Mouse (Mus musculus): ENCODE results near the gene Tjp1. TPM values are rescaled to one million over a fixed set of nuclear protein-coding genes. Genes with fewer than 3 reads are reported as not detected.
A peak's percentile ranks its signal among the peaks of the same experiment; 100 is the strongest.

Tjp1 gene
- polyA plus RNA-seq, 1 experiment from 2014 or later, result 17.4 TPM

DNA sequence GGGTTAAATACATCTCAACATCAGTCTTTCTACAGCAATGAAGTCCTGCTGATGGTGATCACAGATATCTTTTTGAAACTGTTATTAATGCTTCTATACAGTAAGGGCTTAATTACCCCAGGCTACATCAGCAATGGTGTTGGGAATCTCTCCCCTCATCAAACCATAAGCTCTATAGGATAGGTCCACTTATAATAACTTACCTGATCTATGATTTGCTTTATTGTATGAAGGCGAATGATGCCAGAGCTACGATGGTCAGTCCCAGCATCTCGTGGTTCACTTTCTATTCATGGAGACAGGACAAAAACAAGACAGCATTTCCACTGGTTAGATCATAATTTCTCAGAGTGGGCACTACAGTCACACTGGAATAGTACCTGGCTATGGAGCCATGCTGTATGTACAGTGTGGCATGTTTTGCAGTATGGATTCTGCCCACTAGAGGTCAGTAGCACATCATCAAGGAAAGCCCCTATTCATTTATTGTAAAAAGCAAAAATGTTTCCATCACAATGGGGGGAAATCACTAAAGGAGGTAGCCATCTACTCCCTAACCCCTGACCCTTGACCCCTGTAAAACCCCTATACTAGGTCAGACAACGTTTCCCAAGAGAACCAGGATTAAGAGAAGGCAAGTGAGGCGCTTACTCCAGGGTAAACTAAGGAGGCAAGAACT lies 208.4 kb downstream of the Tjp1 start:
- H3K4me2 ChIP-seq (replicated peaks; ENCODE audit: low read depth, low read length), result no peak overlapping the region
- H3K9me3 ChIP-seq (ENCODE audit: control insufficient read depth, low read length), result no peaks in the 10 kb centered on the region
- ATAC-seq (ENCODE audit: low FRiP score) (0 out of 2 replicates have a peak, but pooled peaks have one; percentile 57), DNase-seq (ENCODE audit: low spot score) (peak; percentile 83)
- H3K36me3 ChIP-seq (ENCODE audit: control insufficient read depth, insufficient read depth, low read length), result no peaks in the 10 kb centered on the region
- no peaks in the 10 kb centered on the region for H3K27me3 ChIP-seq (ENCODE audit: control insufficient read depth, insufficient read depth, low read length)
- H3K27ac ChIP-seq (ENCODE audit: low read depth, low read length), result no peak overlapping the region
- H3K4me1 ChIP-seq (replicated peaks; ENCODE audit: control insufficient read depth, insufficient read depth, low read length), result no peaks in the 10 kb centered on the region
- WGBS, result 72% methylated on average over 5 of the region's 5 CpGs
- H3K4me3 ChIP-seq (ENCODE audit: low read depth, low read length), result no peak overlapping the region
- H3K9ac ChIP-seq (ENCODE audit: low read depth, low read length), result no peak overlapping the region

- H3K27ac ChIP-seq (ENCODE audit: low read depth, low read length), result no peak overlapping the region
- H3K27me3 ChIP-seq (ENCODE audit: control insufficient read depth, insufficient read depth, low read length), result no peaks in the 10 kb centered on the region
- H3K9me3 ChIP-seq (ENCODE audit: control insufficient read depth, low read length), result no peaks in the 10 kb centered on the region
- H3K4me1 ChIP-seq (replicated peaks; ENCODE audit: control insufficient read depth, insufficient read depth, low read length), result no peaks in the 10 kb centered on the region
- WGBS, result 38% methylated on average over 5 of the region's 5 CpGs
- H3K4me2 ChIP-seq (replicated peaks; ENCODE audit: low read depth, low read length), result no peak overlapping the region
- no peak overlapping the region for H3K9ac ChIP-seq (ENCODE audit: low read depth, low read length)
- peak; percentile 81 for DNase-seq (ENCODE audit: low spot score)
- ATAC-seq (ENCODE audit: low FRiP score), result no peak
- no peaks in the 10 kb centered on the region for H3K36me3 ChIP-seq (ENCODE audit: control insufficient read depth, insufficient read depth, low read length)
- no peak overlapping the region for H3K4me3 ChIP-seq (ENCODE audit: low read depth, low read length)
These were observed 210.2 kb downstream of the Tjp1 start for GRCm38 (mm10) chr7:65317418-65317817.

- Histone ChIP-seq H3K27ac (ENCODE audit: low read depth, low read length) (no peak overlapping the region), H3K4me3 (ENCODE audit: low read depth, low read length) (no peak overlapping the region), H3K27me3 (ENCODE audit: control insufficient read depth, insufficient read depth, low read length) (no peaks in the 10 kb centered on the region), H3K36me3 (ENCODE audit: control insufficient read depth, insufficient read depth, low read length) (0 out of 2 replicates have a peak, but pooled peaks cover 2% of the 10 kb centered on the region), H3K9ac (ENCODE audit: low read depth, low read length) (no peak overlapping the region), H3K9me3 (ENCODE audit: control insufficient read depth, low read length) (no peaks in the 10 kb centered on the region), H3K4me2 (replicated peaks; ENCODE audit: low read depth, low read length) (no peak overlapping the region), H3K4me1 (replicated peaks; ENCODE audit: control insufficient read depth, insufficient read depth, low read length) (no peaks in the 10 kb centered on the region)
- DNase-seq (ENCODE audit: low spot score), result no peak
- ATAC-seq (ENCODE audit: low FRiP score), result no peak
- 93% methylated on average over 2 of the region's 2 CpGs for WGBS
These were observed 212.4 kb downstream of the Tjp1 start for GRCm38 (mm10) chr7:65315182-65315581.

GRCm38 (mm10) chr7:65296675-65297589 lies 230.6 kb downstream of the Tjp1 start:
- H3K27ac ChIP-seq (ENCODE audit: low read depth, low read length), result no peak overlapping the region
- H3K4me1 ChIP-seq (replicated peaks; ENCODE audit: control insufficient read depth, insufficient read depth, low read length), result no peaks in the 10 kb centered on the region
- ATAC-seq (ENCODE audit: low FRiP score) (no peak), DNase-seq (ENCODE audit: low spot score) (no peak)
- H3K36me3 ChIP-seq (ENCODE audit: control insufficient read depth, insufficient read depth, low read length), result peaks cover 3% of the 10 kb centered on the region; the same call in 1 of the 2 replicates
- H3K9ac ChIP-seq (ENCODE audit: low read depth, low read length), result no peak overlapping the region
- no peak overlapping the region for H3K4me2 ChIP-seq (replicated peaks; ENCODE audit: low read depth, low read length)
- 93% methylated on average over 6 of the region's 6 CpGs for WGBS
- no peaks in the 10 kb centered on the region for H3K27me3 ChIP-seq (ENCODE audit: control insufficient read depth, insufficient read depth, low read length)
- H3K9me3 ChIP-seq (ENCODE audit: control insufficient read depth, low read length), result no peaks in the 10 kb centered on the region
- H3K4me3 ChIP-seq (ENCODE audit: low read depth, low read length), result no peak overlapping the region

DNA sequence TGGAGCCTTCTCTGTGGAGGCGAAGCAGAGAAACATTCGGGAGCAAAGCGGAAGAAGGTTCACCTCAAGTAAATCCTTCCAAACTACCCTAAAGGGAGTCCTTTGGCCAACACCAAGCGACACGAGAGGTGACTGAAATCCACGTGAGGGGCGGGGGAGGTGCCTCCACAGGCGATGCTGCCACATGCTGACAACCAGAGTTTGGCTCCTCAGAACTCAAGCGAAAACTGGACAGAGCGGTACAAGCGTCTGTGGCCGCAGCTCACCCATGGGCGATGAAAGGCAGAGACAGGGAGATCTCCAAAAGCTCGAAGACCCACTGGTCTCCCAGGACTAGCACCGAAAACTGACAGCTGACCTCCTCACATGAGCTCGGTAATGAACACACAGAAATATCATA lies 244.7 kb downstream of the Tjp1 start:
- WGBS, result 72% methylated on average over 16 of the region's 16 CpGs
- Histone ChIP-seq H3K4me3 (ENCODE audit: low read depth, low read length) (no peak overlapping the region), H3K4me2 (replicated peaks; ENCODE audit: low read depth, low read length) (no peak overlapping the region), H3K4me1 (replicated peaks; ENCODE audit: control insufficient read depth, insufficient read depth, low read length) (no peaks in the 10 kb centered on the region), H3K36me3 (ENCODE audit: control insufficient read depth, insufficient read depth, low read length) (no peaks in the 10 kb centered on the region), H3K27ac (ENCODE audit: low read depth, low read length) (no peak overlapping the region), H3K9me3 (ENCODE audit: control insufficient read depth, low read length) (no peaks in the 10 kb centered on the region), H3K9ac (ENCODE audit: low read depth, low read length) (no peak overlapping the region), H3K27me3 (ENCODE audit: control insufficient read depth, insufficient read depth, low read length) (no peaks in the 10 kb centered on the region)
- DNase-seq (ENCODE audit: low spot score) (no peak), ATAC-seq (ENCODE audit: low FRiP score) (no peak)

DNA sequence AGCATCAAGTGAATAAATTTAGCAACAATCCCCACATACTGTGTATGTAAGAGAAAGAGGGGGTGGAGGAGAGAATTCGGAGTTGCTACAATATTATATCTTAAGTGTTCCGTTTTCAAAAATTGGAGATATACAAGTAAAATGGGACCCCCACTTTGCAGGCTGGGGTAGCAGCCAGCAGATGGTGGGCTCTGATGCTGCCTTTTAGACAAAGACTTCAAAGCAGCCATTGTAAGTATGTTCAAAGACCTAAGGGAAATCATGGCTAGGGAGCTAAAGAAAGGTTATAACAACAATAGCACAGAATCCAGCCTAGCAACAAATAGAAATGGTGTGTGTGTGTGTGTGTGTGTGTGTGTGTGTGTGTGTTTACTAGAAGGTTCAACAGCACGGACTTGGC lies 245.6 kb downstream of the Tjp1 start:
- H3K4me2 ChIP-seq (replicated peaks; ENCODE audit: low read depth, low read length), result no peak overlapping the region
- ATAC-seq (ENCODE audit: low FRiP score) (no peak), DNase-seq (ENCODE audit: low spot score) (peak; percentile 19)
- no peaks in the 10 kb centered on the region for H3K9me3 ChIP-seq (ENCODE audit: control insufficient read depth, low read length)
- H3K27me3 ChIP-seq (ENCODE audit: control insufficient read depth, insufficient read depth, low read length), result no peaks in the 10 kb centered on the region
- no peak overlapping the region for H3K4me3 ChIP-seq (ENCODE audit: low read depth, low read length)
- WGBS, result 55% methylated on average over 3 of the region's 3 CpGs
- no peak overlapping the region for H3K27ac ChIP-seq (ENCODE audit: low read depth, low read length)
- H3K36me3 ChIP-seq (ENCODE audit: control insufficient read depth, insufficient read depth, low read length), result no peaks in the 10 kb centered on the region
- H3K4me1 ChIP-seq (replicated peaks; ENCODE audit: control insufficient read depth, insufficient read depth, low read length), result no peaks in the 10 kb centered on the region
- no peak overlapping the region for H3K9ac ChIP-seq (ENCODE audit: low read depth, low read length)

DNA sequence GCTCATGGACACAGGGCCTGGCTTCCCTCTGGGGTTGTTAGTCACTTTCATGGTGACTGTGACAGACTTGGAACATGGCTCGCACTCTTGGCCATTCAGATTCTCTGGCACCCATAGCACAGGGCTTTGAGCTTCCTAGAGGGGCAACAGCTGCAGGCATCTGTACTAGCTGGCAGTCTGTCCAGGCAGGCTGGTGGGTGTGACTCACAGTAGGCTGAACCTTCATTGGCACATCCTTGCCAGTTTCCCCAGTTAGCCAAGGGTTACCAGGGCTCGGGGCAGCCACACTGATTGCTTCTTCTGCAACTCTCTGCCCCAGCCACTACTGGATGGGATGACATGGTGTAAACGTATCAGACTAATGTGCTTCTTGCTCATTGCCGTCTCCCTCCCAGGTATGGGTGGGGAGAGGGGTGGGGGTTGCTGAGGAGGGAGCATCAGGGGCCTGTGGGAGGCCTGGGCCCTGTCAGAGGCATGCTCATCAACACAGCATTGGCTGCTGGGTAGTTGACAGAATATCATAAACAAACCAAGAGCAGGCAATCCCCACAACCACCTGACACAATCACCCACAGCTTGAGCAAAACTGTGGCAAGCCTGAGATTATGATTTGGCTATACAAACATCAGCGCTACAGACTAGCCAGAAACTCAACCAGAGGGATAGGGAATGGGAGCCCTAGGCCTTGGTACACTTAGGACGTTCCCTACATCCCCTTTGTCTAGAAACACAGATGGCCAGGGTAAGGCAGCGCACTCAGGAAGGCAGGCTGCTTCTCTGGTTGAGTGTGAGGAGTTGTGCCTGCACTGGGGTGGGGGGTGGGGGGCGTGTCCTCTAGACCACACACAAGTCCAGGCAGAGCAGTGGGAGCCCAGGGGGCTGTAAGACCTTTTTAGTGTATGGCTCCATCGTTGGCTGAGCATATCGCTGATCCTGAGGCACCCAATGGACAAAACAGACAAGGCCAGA lies 246.4 kb downstream of the Tjp1 start:
- no peak overlapping the region for H3K4me3 ChIP-seq (ENCODE audit: low read depth, low read length)
- H3K9ac ChIP-seq (ENCODE audit: low read depth, low read length), result no peak overlapping the region
- ATAC-seq (ENCODE audit: low FRiP score), result peak; percentile 26
- peak; percentile 20 for DNase-seq (ENCODE audit: low spot score)
- no peak overlapping the region for H3K27ac ChIP-seq (ENCODE audit: low read depth, low read length)
- H3K4me1 ChIP-seq (replicated peaks; ENCODE audit: control insufficient read depth, insufficient read depth, low read length), result no peaks in the 10 kb centered on the region
- H3K4me2 ChIP-seq (replicated peaks; ENCODE audit: low read depth, low read length), result no peak overlapping the region
- no peaks in the 10 kb centered on the region for H3K36me3 ChIP-seq (ENCODE audit: control insufficient read depth, insufficient read depth, low read length)
- H3K27me3 ChIP-seq (ENCODE audit: control insufficient read depth, insufficient read depth, low read length), result no peaks in the 10 kb centered on the region
- WGBS, result 66% methylated on average over 10 of the region's 10 CpGs
- no peaks in the 10 kb centered on the region for H3K9me3 ChIP-seq (ENCODE audit: control insufficient read depth, low read length)

- peak; percentile 53 for ATAC-seq (ENCODE audit: low FRiP score)
- Histone ChIP-seq H3K36me3 (ENCODE audit: control insufficient read depth, insufficient read depth, low read length) (no peaks in the 10 kb centered on the region), H3K4me1 (replicated peaks; ENCODE audit: control insufficient read depth, insufficient read depth, low read length) (no peaks in the 10 kb centered on the region), H3K4me3 (ENCODE audit: low read depth, low read length) (no peak overlapping the region), H3K9ac (ENCODE audit: low read depth, low read length) (no peak overlapping the region), H3K9me3 (ENCODE audit: control insufficient read depth, low read length) (no peaks in the 10 kb centered on the region), H3K4me2 (replicated peaks; ENCODE audit: low read depth, low read length) (no peak overlapping the region), H3K27ac (ENCODE audit: low read depth, low read length) (no peak overlapping the region), H3K27me3 (ENCODE audit: control insufficient read depth, insufficient read depth, low read length) (no peaks in the 10 kb centered on the region)
- 75% methylated on average over 13 of the region's 13 CpGs for WGBS
- DNase-seq (ENCODE audit: low spot score), result peak; percentile 13
These were observed 248.3 kb downstream of the Tjp1 start for GRCm38 (mm10) chr7:65279277-65279676.

All from hindbrain, embryonic 11.5 days (tissue).